ENCODE assay signal across 8 mouse cellular contexts in genomic region chr2:166487688-166488087, GRCm38 (mm10).
DNase-seq lines count a peak whose midpoint lies in the region; ATAC-seq lines count a peak whose summit lies in the region.

No protein-coding gene starts in this region.

- peak; percentile 32 to 59 for DNase-seq in adrenal gland, adult (ENCODE audit: inconsistent age in 2 of 2, low spot score in 1 of 2)
- DNase-seq in adrenal gland, postnatal 4 days (ENCODE audit: low spot score in 2 of 2) = no peak
- peak; percentile 29 for DNase-seq in layer of hippocampus, adult 11-12 months (ENCODE audit: low spot score)
- DNase-seq in layer of hippocampus, postnatal 36 days = no peak
- peak; percentile 18 for DNase-seq in urinary bladder, postnatal 14 days (ENCODE audit: low spot score)
- DNase-seq in urinary bladder, postnatal 25 days (ENCODE audit: low spot score) = no peak
- DNase-seq in heart, adult 18-20 months = no peak

- ATAC-seq in erythroid progenitor cell, adult 5-6 weeks (replicated peaks; ENCODE audit: low FRiP score, poor library complexity, severe bottlenecking) = no peak

Comparison
In these comparisons a context has a peak if more than half of its experiments do, and no peak if none do; other contexts are left out.
1. DNase-seq: peak in adrenal gland, adult (2 of 2), layer of hippocampus, adult 11-12 months (single experiment) and urinary bladder, postnatal 14 days (single experiment); none in adrenal gland, postnatal 4 days (0 of 2), layer of hippocampus, postnatal 36 days (0 of 2), urinary bladder, postnatal 25 days (single experiment) and heart, adult 18-20 months (0 of 2).